Mouse (Mus musculus) central nervous system, embryonic 11.5 days (tissue): ENCODE measurements around the gene Vmn2r99. TPM values are rescaled to one million over a fixed set of nuclear protein-coding genes. Genes with fewer than 3 reads are reported as not detected.

ENCODE experiments used
- polyA plus RNA-seq: library from polyadenylated mRNA; depleted of rRNA; stranded (reverse); fragments of >200 nt; gene quantifications from 2 replicates; pipeline ENCODE4 v1.2.3, GENCODE M21; 2012; rRNA removed

Gene Vmn2r99
- polyA plus RNA-seq = not detected in 2 replicates

GRCm38 (mm10) chr17:19361649-19362048 is at the start of gene Vmn2r99:
Gene Vmn2r99 (plus strand): TSS chr17:19361949.

Other genes with a start within 250 kb of the Vmn2r99 start
- gene Vmn2r100, start 142.8 kb downstream of the Vmn2r99 start, polyA plus RNA-seq = not detected in 2 replicates
- not detected in 2 replicates for gene Vmn2r101, start 215.3 kb downstream of the Vmn2r99 start, polyA plus RNA-seq